Mouse (Mus musculus) neural tube, embryonic 12.5 days (tissue): ENCODE measurements at regions not wholly inside any gene's neighbourhood (a gene's known extent, or its start where the extent isn't known, plus 50 kb on each side); places are given as distances from the start of the nearest gene placed in this dataset.

ENCODE experiments used
- ATAC-seq: fragments of 200-750 bp; cut with Nextera tagmentation; 2 replicates; pipeline ENCODE4 v1.8.0; 2017; ENCODE audit warnings: low read depth, mild to moderate bottlenecking, moderate TSS enrichment, moderate library complexity; ENCODE audit not compliant: low FRiP score
- H3K27ac ChIP-seq: fragments of 300-500 bp; sonication (generic); 2 replicates; pipeline ENCODE4 v1.5.1; 2016
- H3K27me3 ChIP-seq: fragments of 300-500 bp; sonication (generic); replicated peaks from 2 replicates; pipeline ENCODE4 v1.6.1; 2016; ENCODE audit warnings: mild to moderate bottlenecking
- H3K36me3 ChIP-seq: fragments of 300-500 bp; sonication (generic); 2 replicates; pipeline ENCODE4 v1.6.1; 2016; ENCODE audit warnings: mild to moderate bottlenecking
- H3K4me1 ChIP-seq: fragments of 300-500 bp; sonication (generic); 2 replicates; pipeline ENCODE4 v1.6.1; 2016
- H3K4me2 ChIP-seq: fragments of 300-500 bp; sonication (generic); replicated peaks from 2 replicates; pipeline ENCODE4 v1.6.1; 2016; ENCODE audit warnings: mild to moderate bottlenecking
- H3K4me3 ChIP-seq: fragments of 300-500 bp; sonication (generic); 2 replicates; pipeline ENCODE4 v1.5.1; 2016
- H3K9ac ChIP-seq: fragments of 300-500 bp; sonication (generic); 2 replicates; pipeline ENCODE4 v1.6.1; 2016; ENCODE audit warnings: mild to moderate bottlenecking
- H3K9me3 ChIP-seq: fragments of 300-500 bp; sonication (generic); 2 replicates; pipeline ENCODE4 v1.6.1; 2016; ENCODE audit warnings: mild to moderate bottlenecking
- WGBS: fragments of 180-500 bp; shearing (Covaris S2); methylation state at CpG from one replicate; pipeline ENCODE4 v1.1.7; 2016; 5-methylcytosine and 5-hydroxymethylcytosine counted together

DNA sequence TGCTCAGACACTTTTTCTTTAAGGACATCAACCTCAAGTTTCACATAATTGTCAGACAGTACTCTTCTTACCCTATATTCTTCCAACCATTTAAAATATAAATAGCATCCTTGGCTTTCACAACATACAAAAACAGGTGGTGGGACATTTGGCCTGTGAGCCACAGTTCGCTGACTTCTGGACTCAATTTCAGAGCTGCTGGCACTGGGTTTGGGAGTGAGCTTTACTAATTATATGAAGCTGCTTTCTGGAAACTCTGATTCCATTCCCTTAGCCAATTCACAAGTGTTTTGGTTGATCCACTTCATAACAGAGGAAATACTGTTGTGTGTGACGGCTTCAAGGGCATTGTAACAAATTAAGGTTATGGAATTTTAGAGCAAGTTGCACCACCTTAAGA, 285.9 kb upstream of the Smarca2 start:
- H3K27ac ChIP-seq = no peak overlapping the region
- 92% methylated on average over 2 of the region's 2 CpGs for WGBS
- no peaks in the 10 kb centered on the region for H3K27me3 ChIP-seq
- no peak for ATAC-seq
- H3K9me3 ChIP-seq = no peaks in the 10 kb centered on the region
- H3K4me3 ChIP-seq = no peak overlapping the region
- H3K9ac ChIP-seq = no peak overlapping the region
- no peak overlapping the region for H3K4me2 ChIP-seq
- no peaks in the 10 kb centered on the region for H3K4me1 ChIP-seq
- H3K36me3 ChIP-seq = no peaks in the 10 kb centered on the region

- no peak overlapping the region for H3K4me2 ChIP-seq
- no peak overlapping the region for H3K27ac ChIP-seq
- no peaks in the 10 kb centered on the region for H3K9me3 ChIP-seq
- H3K4me3 ChIP-seq = no peak overlapping the region
- H3K4me1 ChIP-seq = no peaks in the 10 kb centered on the region
- ATAC-seq = no peak
- no peak overlapping the region for H3K9ac ChIP-seq
- H3K27me3 ChIP-seq = no peaks in the 10 kb centered on the region
- no peaks in the 10 kb centered on the region for H3K36me3 ChIP-seq
- WGBS = 88% methylated on average over 5 of the region's 5 CpGs
Observed at GRCm38 (mm10) chr19:26323682-26324081, 281.2 kb upstream of the Smarca2 start.

- Histone ChIP-seq H3K9ac (no peak overlapping the region), H3K36me3 (no peaks in the 10 kb centered on the region), H3K4me2 (no peak overlapping the region), H3K27ac (no peak overlapping the region), H3K4me1 (no peaks in the 10 kb centered on the region), H3K27me3 (no peaks in the 10 kb centered on the region), H3K9me3 (no peaks in the 10 kb centered on the region), H3K4me3 (no peak overlapping the region)
- 81% methylated on average over 4 of the region's 4 CpGs for WGBS
- no peak for ATAC-seq
Observed at GRCm38 (mm10) chr19:26339120-26339519, 265.7 kb upstream of the Smarca2 start.

- no peaks in the 10 kb centered on the region for H3K36me3 ChIP-seq
- WGBS = 75% methylated on average over 3 of the region's 3 CpGs
- ATAC-seq = no peak
Observed at GRCm38 (mm10) chr19:26340155-26340554, 264.7 kb upstream of the Smarca2 start.

GRCm38 (mm10) chr19:26355054-26355453, 249.8 kb upstream of the Smarca2 start:
- no peaks in the 10 kb centered on the region for H3K27me3 ChIP-seq
- 95% methylated on average over 7 of the region's 7 CpGs for WGBS
- H3K4me3 ChIP-seq = no peak overlapping the region
- no peaks in the 10 kb centered on the region for H3K36me3 ChIP-seq
- no peaks in the 10 kb centered on the region for H3K4me1 ChIP-seq
- H3K9ac ChIP-seq = no peak overlapping the region
- no peak overlapping the region for H3K4me2 ChIP-seq
- ATAC-seq = no peak
- H3K27ac ChIP-seq = no peak overlapping the region
- no peaks in the 10 kb centered on the region for H3K9me3 ChIP-seq

More at GRCm38 (mm10) chr19:26340155-26340554, 264.7 kb upstream of the Smarca2 start:
- Histone ChIP-seq H3K9me3 (no peaks in the 10 kb centered on the region), H3K4me1 (no peaks in the 10 kb centered on the region), H3K4me3 (no peak overlapping the region), H3K27ac (no peak overlapping the region), H3K27me3 (no peaks in the 10 kb centered on the region), H3K4me2 (no peak overlapping the region), H3K9ac (no peak overlapping the region)

DNA sequence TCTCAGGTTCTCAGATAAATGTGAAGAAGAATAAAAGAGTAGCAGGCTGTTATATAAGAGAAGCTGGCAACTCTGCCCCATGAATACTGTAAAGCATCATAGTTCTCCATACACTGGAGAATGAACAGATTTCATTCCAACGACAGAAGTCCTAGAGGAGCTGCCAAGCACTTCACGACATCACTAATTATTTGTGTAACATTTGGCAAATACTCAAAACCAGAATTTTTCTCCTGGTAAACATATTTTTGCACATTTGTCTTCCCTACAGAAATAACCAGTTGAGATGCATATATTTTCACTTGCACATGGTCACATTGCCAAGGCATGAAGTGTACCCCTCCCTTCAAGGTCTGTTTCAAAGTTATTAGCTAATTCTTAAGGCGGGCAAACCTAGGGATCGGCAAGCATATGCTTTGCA, 220.9 kb upstream of the Smarca2 start:
- WGBS = 90% methylated on average over 4 of the region's 4 CpGs
- Histone ChIP-seq H3K27me3 (no peaks in the 10 kb centered on the region), H3K9me3 (no peaks in the 10 kb centered on the region), H3K36me3 (no peaks in the 10 kb centered on the region), H3K4me2 (no peak overlapping the region), H3K4me1 (no peaks in the 10 kb centered on the region), H3K4me3 (no peak overlapping the region), H3K9ac (no peak overlapping the region), H3K27ac (no peak overlapping the region)
- no peak for ATAC-seq

DNA sequence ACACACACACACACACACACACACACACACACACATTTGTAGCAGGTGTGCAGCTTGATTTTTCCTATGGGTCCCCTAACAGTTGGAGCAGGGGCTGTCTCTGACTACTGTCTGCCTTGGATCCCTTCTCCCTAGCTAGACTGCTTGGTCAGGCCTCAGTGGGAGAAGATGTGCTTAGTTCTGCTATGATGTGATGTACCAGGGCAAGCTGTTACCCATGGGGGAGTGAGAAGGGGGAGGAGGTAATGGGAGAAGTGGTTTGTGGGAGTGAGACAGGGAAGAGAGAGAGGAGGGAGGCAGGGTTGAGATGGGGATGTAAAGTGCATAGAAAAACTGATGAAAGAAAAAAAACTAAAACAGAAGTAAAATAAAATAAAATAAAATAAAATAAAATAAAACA, 218.8 kb upstream of the Smarca2 start:
- Histone ChIP-seq H3K27me3 (no peaks in the 10 kb centered on the region), H3K36me3 (no peaks in the 10 kb centered on the region), H3K4me3 (no peak overlapping the region), H3K27ac (no peak overlapping the region), H3K4me1 (no peaks in the 10 kb centered on the region), H3K4me2 (no peak overlapping the region), H3K9me3 (no peaks in the 10 kb centered on the region), H3K9ac (no peak overlapping the region)
- ATAC-seq = no peak

- H3K27ac ChIP-seq = no peak overlapping the region
- no peak overlapping the region for H3K4me3 ChIP-seq
- H3K9me3 ChIP-seq = no peaks in the 10 kb centered on the region
- no peaks in the 10 kb centered on the region for H3K27me3 ChIP-seq
- no peak for ATAC-seq
- WGBS = 95% methylated on average over 2 of the region's 2 CpGs
- H3K9ac ChIP-seq = no peak overlapping the region
- H3K4me1 ChIP-seq = no peaks in the 10 kb centered on the region
- no peak overlapping the region for H3K4me2 ChIP-seq
- no peaks in the 10 kb centered on the region for H3K36me3 ChIP-seq
Observed at GRCm38 (mm10) chr19:26412684-26413083, 192.2 kb upstream of the Smarca2 start.

DNA sequence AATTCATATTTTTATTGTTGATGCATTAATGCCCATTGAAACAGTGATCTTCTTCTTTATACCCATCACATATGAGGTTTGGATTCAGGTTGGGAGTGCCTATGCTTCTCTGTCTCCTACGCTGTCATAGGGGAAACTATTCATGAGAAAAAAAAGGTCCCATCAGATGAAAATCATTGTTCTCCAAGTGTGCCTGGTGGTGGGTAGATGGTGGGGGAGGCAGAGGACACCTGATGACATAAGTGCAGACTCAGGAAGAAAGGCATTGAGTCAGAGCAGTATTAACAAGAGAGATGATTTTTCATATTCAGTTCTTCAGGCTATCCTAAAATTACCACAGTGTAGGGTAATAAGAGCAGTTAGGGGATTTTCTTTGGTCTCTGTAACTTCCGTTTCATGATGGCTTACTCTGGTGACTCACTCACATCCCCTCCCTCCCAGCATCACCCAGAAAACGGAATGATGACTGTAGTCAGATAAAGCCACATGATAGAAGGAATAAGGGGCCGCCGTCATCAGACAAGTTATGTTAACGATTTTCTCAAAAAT, 190.3 kb upstream of the Smarca2 start:
- 87% methylated on average over 6 of the region's 6 CpGs for WGBS
- no peaks in the 10 kb centered on the region for H3K36me3 ChIP-seq

GRCm38 (mm10) chr19:26419781-26420180, 185.1 kb upstream of the Smarca2 start:
- no peak for ATAC-seq
- 79% methylated on average over 2 of the region's 2 CpGs for WGBS
- Histone ChIP-seq H3K27ac (no peak overlapping the region), H3K36me3 (no peaks in the 10 kb centered on the region), H3K4me3 (no peak overlapping the region), H3K27me3 (no peaks in the 10 kb centered on the region), H3K4me1 (no peaks in the 10 kb centered on the region), H3K4me2 (no peak overlapping the region), H3K9me3 (no peaks in the 10 kb centered on the region), H3K9ac (no peak overlapping the region)

More for the DNA sequence above, 190.3 kb upstream of the Smarca2 start:
- no peak overlapping the region for H3K9ac ChIP-seq
- H3K4me3 ChIP-seq = no peak overlapping the region
- H3K27me3 ChIP-seq = no peaks in the 10 kb centered on the region
- H3K9me3 ChIP-seq = no peaks in the 10 kb centered on the region
- no peak for ATAC-seq
- H3K4me2 ChIP-seq = no peak overlapping the region
- no peak overlapping the region for H3K27ac ChIP-seq
- no peaks in the 10 kb centered on the region for H3K4me1 ChIP-seq

DNA sequence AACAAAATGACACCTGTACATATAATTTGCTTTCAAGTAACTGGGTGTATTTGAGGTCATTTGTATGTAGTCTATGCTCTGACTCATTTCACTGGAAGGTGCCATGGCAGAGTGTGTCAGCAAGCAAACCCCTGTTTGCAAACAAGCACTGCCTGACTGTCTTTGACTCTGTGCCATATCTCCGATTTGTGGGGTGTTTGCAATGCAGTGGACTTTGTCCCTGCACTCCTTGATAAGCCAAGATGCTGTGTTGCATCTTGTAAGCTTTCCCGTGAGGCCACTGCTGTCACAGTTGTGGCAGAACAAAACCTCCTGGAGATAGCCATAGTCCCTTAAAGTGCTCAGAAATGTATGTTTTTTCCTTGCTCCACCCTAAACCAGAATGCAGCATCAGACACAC, 165.7 kb upstream of the Smarca2 start:
- ATAC-seq = no peak
- WGBS = 87% methylated on average over 2 of the region's 2 CpGs
- no peaks in the 10 kb centered on the region for H3K36me3 ChIP-seq
- H3K27ac ChIP-seq = no peak overlapping the region
- no peaks in the 10 kb centered on the region for H3K9me3 ChIP-seq
- no peak overlapping the region for H3K9ac ChIP-seq
- H3K4me2 ChIP-seq = no peak overlapping the region
- no peaks in the 10 kb centered on the region for H3K27me3 ChIP-seq
- H3K4me1 ChIP-seq = no peaks in the 10 kb centered on the region
- H3K4me3 ChIP-seq = no peak overlapping the region

- Histone ChIP-seq H3K4me1 (no peaks in the 10 kb centered on the region), H3K4me3 (no peak overlapping the region), H3K36me3 (no peaks in the 10 kb centered on the region), H3K9me3 (no peaks in the 10 kb centered on the region), H3K9ac (no peak overlapping the region), H3K27me3 (no peaks in the 10 kb centered on the region), H3K27ac (no peak overlapping the region), H3K4me2 (no peak overlapping the region)
- WGBS = 86% methylated on average over 4 of the region's 4 CpGs
- ATAC-seq = no peak
Observed at GRCm38 (mm10) chr19:26445309-26445708, 159.5 kb upstream of the Smarca2 start.

- 83% methylated on average over 7 of the region's 7 CpGs for WGBS
- Histone ChIP-seq H3K9ac (no peak overlapping the region), H3K4me2 (no peak overlapping the region), H3K4me1 (no peaks in the 10 kb centered on the region), H3K9me3 (no peaks in the 10 kb centered on the region), H3K4me3 (no peak overlapping the region), H3K27me3 (no peaks in the 10 kb centered on the region), H3K27ac (no peak overlapping the region), H3K36me3 (no peaks in the 10 kb centered on the region)
- ATAC-seq = no peak
Observed at GRCm38 (mm10) chr19:26447427-26448023, 157.3 kb upstream of the Smarca2 start.
